Mouse (Mus musculus) forebrain, embryonic 11.5 days (tissue): ENCODE results near the gene B9d2. TPM values are rescaled to one million over a fixed set of nuclear protein-coding genes. Genes with fewer than 3 reads are reported as not detected.

ENCODE experiments used
- ATAC-seq: fragments of 200-750 bp; cut with Nextera tagmentation; replicated peaks from 2 replicates; pipeline ENCODE4 v1.8.0; 2017; ENCODE audit warnings: moderate TSS enrichment; ENCODE audit not compliant: low FRiP score
- DNase-seq: peaks from one replicate; pipeline ENCODE4 v3.0.0-alpha.2; 2017; ENCODE audit warnings: low spot score
- H3K27ac ChIP-seq: fragments of 300-500 bp; sonication (generic); 2 replicates; pipeline ENCODE4 v1.5.1; 2014; ENCODE audit warnings: low read depth, low read length
- H3K27me3 ChIP-seq: fragments of 300-500 bp; sonication (generic); 2 replicates; pipeline ENCODE4 v1.6.1; 2014; ENCODE audit warnings: mild to moderate bottlenecking, low read length, mixed read lengths; ENCODE audit not compliant: control insufficient read depth, insufficient read depth
- H3K36me3 ChIP-seq: fragments of 300-500 bp; sonication (generic); 2 replicates; pipeline ENCODE4 v1.6.1; 2014; ENCODE audit warnings: mild to moderate bottlenecking, low read length, moderate library complexity, mixed read lengths; ENCODE audit not compliant: control insufficient read depth, insufficient read depth
- H3K4me1 ChIP-seq: fragments of 300-500 bp; sonication (generic); replicated peaks from 2 replicates; pipeline ENCODE4 v1.6.1; 2014; ENCODE audit warnings: low read length, mixed read lengths; ENCODE audit not compliant: control insufficient read depth, insufficient read depth
- H3K4me2 ChIP-seq: fragments of 300-500 bp; sonication (generic); 2 replicates; pipeline ENCODE4 v1.6.1; 2014; ENCODE audit warnings: low read depth, mild to moderate bottlenecking, low read length, moderate library complexity, mixed read lengths; ENCODE audit not compliant: severe bottlenecking
- H3K4me3 ChIP-seq: fragments of 300-500 bp; sonication (generic); 2 replicates; pipeline ENCODE4 v1.5.1; 2014; ENCODE audit warnings: low read depth, low read length
- H3K9ac ChIP-seq: fragments of 300-500 bp; sonication (generic); 2 replicates; pipeline ENCODE4 v1.6.1; 2014; ENCODE audit warnings: low read length
- H3K9me3 ChIP-seq: fragments of 300-500 bp; sonication (generic); 2 replicates; pipeline ENCODE4 v1.6.1; 2016; ENCODE audit warnings: low read length, mixed read lengths; ENCODE audit not compliant: control insufficient read depth
- WGBS: fragments of 180-500 bp; shearing (Covaris S2); extraction: QIAGEN DNeasy Blood & Tissue Kit; methylation state at CpG from one replicate; pipeline ENCODE4 v1.1.7; 2014; 5-methylcytosine and 5-hydroxymethylcytosine counted together
- polyA plus RNA-seq: library from polyadenylated mRNA; unstranded; fragments of >200 nt; fragmentation: Nextera tagmentation; extraction: Ambion mirVana; gene quantifications from 2 replicates; pipeline ENCODE4 v1.2.1, GENCODE M21; 2014

Gene B9d2
- polyA plus RNA-seq, 1 experiment from 2014 or later: 30.4 TPM

GRCm38 (mm10) chr7:25677013-25677412 is 3.6 kb upstream of the B9d2 start:
- no peak for DNase-seq
- no peak overlapping the region for H3K27ac ChIP-seq
- no peak overlapping the region for H3K9ac ChIP-seq
- 0 out of 2 replicates have a peak, but pooled peaks cover 2% of the 10 kb centered on the region for H3K4me1 ChIP-seq
- no peak for ATAC-seq
- H3K27me3 ChIP-seq: peaks cover 15% of the 10 kb centered on the region
- H3K4me3 ChIP-seq: no peak overlapping the region
- no peak overlapping the region for H3K4me2 ChIP-seq
- H3K36me3 ChIP-seq: no peaks in the 10 kb centered on the region
- no peaks in the 10 kb centered on the region for H3K9me3 ChIP-seq
- WGBS: 94% methylated on average over 7 of the region's 7 CpGs

- H3K4me2 ChIP-seq: peak overlapping the region; percentile 59
- DNase-seq (no peak), ATAC-seq (no peak)
- 0 out of 2 replicates have a peak, but pooled peaks cover under 1% of the 10 kb centered on the region for H3K4me1 ChIP-seq
- no peaks in the 10 kb centered on the region for H3K36me3 ChIP-seq
- H3K27me3 ChIP-seq: peaks cover 5% of the 10 kb centered on the region
- H3K9me3 ChIP-seq: no peaks in the 10 kb centered on the region
- no peak overlapping the region for H3K27ac ChIP-seq
- 7% methylated on average over 6 of the region's 6 CpGs for WGBS
- H3K4me3 ChIP-seq: peak overlapping the region; percentile 59
- peak overlapping the region; percentile 73; the same call in 1 of the 2 replicates for H3K9ac ChIP-seq
Measured at GRCm38 (mm10) chr7:25679971-25680370, 609 bp upstream of the B9d2 start.

- Histone ChIP-seq H3K9me3 (no peaks in the 10 kb centered on the region), H3K36me3 (no peaks in the 10 kb centered on the region), H3K4me3 (peak overlapping the region; percentile 59; the same call in 1 of the 2 replicates), H3K4me2 (peak overlapping the region; percentile 59; the same call in 1 of the 2 replicates), H3K9ac (no peak overlapping the region), H3K27ac (no peak overlapping the region), H3K27me3 (peaks cover 9% of the 10 kb centered on the region), H3K4me1 (no peaks in the 10 kb centered on the region)
- DNase-seq (no peak), ATAC-seq (no peak)
- 67% methylated on average over 15 of the region's 15 CpGs for WGBS
Measured at GRCm38 (mm10) chr7:25681341-25682231, 1.0 kb downstream of the B9d2 start.

GRCm38 (mm10) chr7:25683474-25684180 is 3.0 kb downstream of the B9d2 start:
- H3K27me3 ChIP-seq: peaks cover 30% of the 10 kb centered on the region
- 66% methylated on average over 7 of the region's 7 CpGs for WGBS

GRCm38 (mm10) chr7:25684659-25685058 is 4.1 kb downstream of the B9d2 start:
- WGBS: 89% methylated on average over 6 of the region's 6 CpGs

More at GRCm38 (mm10) chr7:25683474-25684180, 3.0 kb downstream of the B9d2 start:
- Histone ChIP-seq H3K4me1 (peaks cover 14% of the 10 kb centered on the region), H3K27ac (no peak overlapping the region), H3K4me2 (no peak overlapping the region), H3K9me3 (no peaks in the 10 kb centered on the region), H3K36me3 (no peaks in the 10 kb centered on the region), H3K9ac (no peak overlapping the region), H3K4me3 (no peak overlapping the region)
- no peak for ATAC-seq
- no peak for DNase-seq

DNA sequence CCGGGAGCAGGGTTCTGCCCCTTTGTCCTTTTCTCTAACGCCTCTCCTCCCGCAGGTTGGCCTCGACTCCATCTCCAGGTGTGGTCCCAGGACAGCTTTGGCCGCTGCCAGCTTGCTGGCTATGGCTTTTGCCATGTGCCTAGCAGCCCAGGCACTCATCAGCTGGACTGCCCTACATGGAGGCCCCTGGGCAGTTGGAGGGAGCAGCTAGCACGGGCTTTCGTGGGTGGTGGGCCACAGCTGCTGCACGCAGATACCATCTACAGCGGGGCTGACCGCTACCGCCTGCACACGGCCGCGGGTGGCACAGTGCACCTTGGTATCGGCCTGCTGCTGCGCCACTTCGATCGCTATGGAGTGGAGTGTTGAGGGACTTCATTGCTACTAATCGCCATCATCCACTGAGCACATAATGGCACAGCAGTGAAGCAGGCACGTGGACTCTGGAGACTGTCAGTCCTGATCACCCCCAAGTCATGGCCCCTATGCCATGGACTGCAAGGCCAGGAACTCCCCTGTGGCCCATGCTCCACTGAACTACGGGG is 5.4 kb downstream of the B9d2 start:
- no peak overlapping the region for H3K9ac ChIP-seq
- no peak overlapping the region for H3K27ac ChIP-seq
- H3K36me3 ChIP-seq: no peaks in the 10 kb centered on the region
- no peak overlapping the region; the same call in 1 of the 2 replicates for H3K4me2 ChIP-seq
- DNase-seq (no peak), ATAC-seq (no peak)
- no peak overlapping the region for H3K4me3 ChIP-seq
- H3K4me1 ChIP-seq: peaks cover 20% of the 10 kb centered on the region
- H3K9me3 ChIP-seq: no peaks in the 10 kb centered on the region
- peaks cover 50% of the 10 kb centered on the region for H3K27me3 ChIP-seq
- 69% methylated on average over 21 of the region's 21 CpGs for WGBS

More at GRCm38 (mm10) chr7:25684659-25685058, 4.1 kb downstream of the B9d2 start:
- Histone ChIP-seq H3K4me3 (no peak overlapping the region), H3K4me2 (no peak overlapping the region), H3K9me3 (no peaks in the 10 kb centered on the region), H3K27me3 (peaks cover 40% of the 10 kb centered on the region), H3K27ac (no peak overlapping the region), H3K36me3 (no peaks in the 10 kb centered on the region), H3K9ac (no peak overlapping the region), H3K4me1 (peaks cover 20% of the 10 kb centered on the region)
- no peak for DNase-seq
- no peak for ATAC-seq

DNA sequence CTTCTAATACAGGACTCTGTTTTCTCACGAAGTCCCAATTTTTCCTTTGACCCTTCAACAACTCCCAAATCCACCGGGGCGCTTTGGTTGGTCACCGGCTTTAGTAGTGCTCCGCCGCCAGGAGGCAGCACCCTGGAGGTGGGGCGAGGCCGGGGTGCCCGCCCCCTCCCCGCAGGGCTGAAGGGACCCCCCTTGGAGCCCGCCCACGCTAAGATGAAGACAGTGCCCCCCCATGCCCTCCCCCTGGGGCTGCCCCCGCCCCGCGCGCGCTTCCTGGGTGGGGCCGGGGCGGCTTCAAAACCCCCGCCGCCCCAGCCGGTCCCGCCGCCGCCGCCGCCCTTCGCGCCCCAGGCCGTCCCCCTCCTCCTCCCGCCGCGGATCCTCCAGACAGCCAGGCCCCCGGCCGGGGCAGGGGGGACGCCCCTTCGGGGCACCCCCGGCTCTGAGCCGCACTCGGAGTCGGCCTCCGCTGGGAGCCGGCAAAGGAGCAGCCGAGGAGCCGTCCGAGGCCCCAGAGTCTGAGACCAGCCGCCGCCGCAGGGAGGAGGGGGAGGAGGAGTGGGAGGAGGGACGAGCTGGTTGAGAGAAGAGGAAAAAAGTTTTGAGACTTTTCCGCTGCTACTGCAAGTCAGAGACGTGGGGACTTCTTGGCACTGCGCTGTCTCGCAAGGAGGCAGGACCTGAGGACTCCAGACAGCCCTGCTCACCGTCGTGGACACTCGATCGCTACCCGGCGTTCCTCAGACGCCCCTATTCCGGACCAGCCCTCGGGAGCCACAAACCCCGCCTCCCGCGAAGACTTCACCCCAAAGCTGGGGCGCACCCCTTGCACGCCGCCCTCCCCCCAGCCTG is 6.3 kb downstream of the B9d2 start, which contains the start of gene Tgfb1:
Gene Tgfb1 (plus strand): TSS at position 323 of the 852 bp plus-strand sequence.
- WGBS: under 1% methylated on average over 58 of the region's 69 CpGs
- H3K27ac ChIP-seq: no peak within 1 kb of the TSS
- H3K27me3 ChIP-seq: peaks cover 50% of the 10 kb centered on the region
- H3K36me3 ChIP-seq: no peaks in the 10 kb centered on the region
- H3K9me3 ChIP-seq: no peaks in the 10 kb centered on the region
- peak; percentile 49 for ATAC-seq
- peak within 1 kb of the TSS; percentile 45 for H3K4me3 ChIP-seq
- H3K4me1 ChIP-seq: peaks cover 20% of the 10 kb centered on the region
- peak; percentile 82 for DNase-seq
- peak within 1 kb of the TSS; percentile 47 for H3K9ac ChIP-seq
- H3K4me2 ChIP-seq: peak within 1 kb of the TSS; percentile 78
